Mouse (Mus musculus): Measurements from ENCODE around the gene Tbc1d10a. TPM values are rescaled to one million over a fixed set of nuclear protein-coding genes. Genes with fewer than 3 reads are reported as not detected.

Gene Tbc1d10a
- polyA plus RNA-seq, 1 experiment from 2014 or later, result 30.5 TPM

GRCm38 (mm10) chr11:4240151-4240550 lies 53.6 kb downstream of the Tbc1d10a start:
- 62% methylated on average over 7 of the region's 7 CpGs for WGBS
- no peaks in the 10 kb centered on the region for H3K4me1 ChIP-seq (replicated peaks; ENCODE audit: control insufficient read depth, insufficient read depth, low read length)
- H3K36me3 ChIP-seq (ENCODE audit: control insufficient read depth, insufficient read depth, low read length), result no peaks in the 10 kb centered on the region
- no peak overlapping the region for H3K4me2 ChIP-seq (ENCODE audit: low read depth, low read length)
- no peak overlapping the region for H3K27ac ChIP-seq (ENCODE audit: low read length)
- no peak for ATAC-seq (ENCODE audit: low read depth)
- H3K27me3 ChIP-seq (ENCODE audit: control insufficient read depth, insufficient read depth, low read depth, low read length), result no peaks in the 10 kb centered on the region
- no peak overlapping the region for H3K9ac ChIP-seq (ENCODE audit: low read length)
- no peak overlapping the region for H3K4me3 ChIP-seq (ENCODE audit: low read length)
- no peaks in the 10 kb centered on the region; the same call in 1 of the 2 replicates for H3K9me3 ChIP-seq (ENCODE audit: control insufficient read depth, low read length)

GRCm38 (mm10) chr11:4241180-4241579 lies 54.6 kb downstream of the Tbc1d10a start:
- Histone ChIP-seq H3K27ac (ENCODE audit: low read length) (no peak overlapping the region), H3K9me3 (ENCODE audit: control insufficient read depth, low read length) (no peaks in the 10 kb centered on the region; the same call in 1 of the 2 replicates), H3K4me2 (ENCODE audit: low read depth, low read length) (no peak overlapping the region), H3K4me3 (ENCODE audit: low read length) (no peak overlapping the region), H3K4me1 (replicated peaks; ENCODE audit: control insufficient read depth, insufficient read depth, low read length) (no peaks in the 10 kb centered on the region), H3K36me3 (ENCODE audit: control insufficient read depth, insufficient read depth, low read length) (no peaks in the 10 kb centered on the region), H3K27me3 (ENCODE audit: control insufficient read depth, insufficient read depth, low read depth, low read length) (no peaks in the 10 kb centered on the region; the same call in 1 of the 2 replicates), H3K9ac (ENCODE audit: low read length) (no peak overlapping the region)
- 49% methylated on average over 4 of the region's 4 CpGs for WGBS
- no peak for ATAC-seq (ENCODE audit: low read depth)

DNA sequence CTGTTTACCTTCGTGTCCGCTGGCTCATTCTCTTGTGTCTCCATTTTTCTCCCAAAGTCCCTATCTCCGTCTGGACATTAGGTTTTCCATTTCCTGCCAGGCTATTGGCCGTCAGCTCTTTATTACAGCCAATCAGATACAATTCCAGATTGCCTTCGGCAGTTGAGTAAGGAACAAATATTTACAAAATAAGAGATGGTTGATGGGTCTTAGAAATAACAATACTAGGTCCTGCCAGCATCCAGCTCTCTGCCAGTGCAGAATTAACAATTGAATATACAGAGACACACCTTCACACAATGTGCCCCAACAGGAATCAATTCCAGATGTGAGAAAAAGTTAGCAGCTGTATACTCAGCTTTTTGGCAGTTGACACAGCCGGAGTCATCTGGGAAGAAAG lies 59.5 kb downstream of the Tbc1d10a start:
- no peak overlapping the region for H3K4me3 ChIP-seq (ENCODE audit: low read length)
- no peak overlapping the region for H3K4me2 ChIP-seq (ENCODE audit: low read depth, low read length)
- no peaks in the 10 kb centered on the region for H3K4me1 ChIP-seq (replicated peaks; ENCODE audit: control insufficient read depth, insufficient read depth, low read length)
- H3K9ac ChIP-seq (ENCODE audit: low read length), result no peak overlapping the region
- no peak overlapping the region for H3K27ac ChIP-seq (ENCODE audit: low read length)
- WGBS, result 45% methylated on average over 6 of the region's 6 CpGs
- H3K27me3 ChIP-seq (ENCODE audit: control insufficient read depth, insufficient read depth, low read depth, low read length), result no peaks in the 10 kb centered on the region; the same call in 1 of the 2 replicates
- no peaks in the 10 kb centered on the region for H3K36me3 ChIP-seq (ENCODE audit: control insufficient read depth, insufficient read depth, low read length)
- ATAC-seq (ENCODE audit: low read depth), result no peak
- no peaks in the 10 kb centered on the region for H3K9me3 ChIP-seq (ENCODE audit: control insufficient read depth, low read length)

DNA sequence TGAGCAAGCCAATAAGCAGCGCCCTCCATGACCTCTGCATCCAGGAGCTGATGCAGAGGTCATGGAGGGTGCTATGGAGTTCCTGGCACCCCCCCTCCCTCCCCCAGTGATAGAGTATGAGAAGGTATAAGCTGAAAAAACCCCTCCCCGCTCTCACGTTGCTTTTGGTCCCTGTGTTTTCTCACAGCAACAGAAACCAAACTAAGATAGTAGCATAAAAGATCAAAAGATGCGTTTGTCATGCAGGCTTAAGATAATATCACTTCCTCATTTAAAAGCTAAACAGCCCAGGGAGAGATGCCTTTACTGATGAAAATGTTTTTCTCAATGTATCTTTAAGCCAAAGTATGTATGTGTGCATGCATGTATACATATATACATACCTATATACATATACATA lies 60.0 kb downstream of the Tbc1d10a start:
- no peak overlapping the region for H3K9ac ChIP-seq (ENCODE audit: low read length)
- 60% methylated on average over 4 of the region's 4 CpGs for WGBS
- no peak overlapping the region for H3K4me3 ChIP-seq (ENCODE audit: low read length)
- H3K36me3 ChIP-seq (ENCODE audit: control insufficient read depth, insufficient read depth, low read length), result no peaks in the 10 kb centered on the region
- H3K27me3 ChIP-seq (ENCODE audit: control insufficient read depth, insufficient read depth, low read depth, low read length), result no peaks in the 10 kb centered on the region; the same call in 1 of the 2 replicates
- no peak for ATAC-seq (ENCODE audit: low read depth)
- H3K4me2 ChIP-seq (ENCODE audit: low read depth, low read length), result no peak overlapping the region
- H3K27ac ChIP-seq (ENCODE audit: low read length), result no peak overlapping the region
- H3K4me1 ChIP-seq (replicated peaks; ENCODE audit: control insufficient read depth, insufficient read depth, low read length), result no peaks in the 10 kb centered on the region
- no peaks in the 10 kb centered on the region for H3K9me3 ChIP-seq (ENCODE audit: control insufficient read depth, low read length)

- H3K4me3 ChIP-seq (ENCODE audit: low read length), result no peak overlapping the region
- no peaks in the 10 kb centered on the region; the same call in 1 of the 2 replicates for H3K27me3 ChIP-seq (ENCODE audit: control insufficient read depth, insufficient read depth, low read depth, low read length)
- H3K9me3 ChIP-seq (ENCODE audit: control insufficient read depth, low read length), result no peaks in the 10 kb centered on the region
- H3K27ac ChIP-seq (ENCODE audit: low read length), result no peak overlapping the region
- ATAC-seq (ENCODE audit: low read depth), result no peak
- WGBS, result 64% methylated on average over 14 of the region's 14 CpGs
- no peak overlapping the region for H3K9ac ChIP-seq (ENCODE audit: low read length)
- H3K36me3 ChIP-seq (ENCODE audit: control insufficient read depth, insufficient read depth, low read length), result no peaks in the 10 kb centered on the region
- no peaks in the 10 kb centered on the region for H3K4me1 ChIP-seq (replicated peaks; ENCODE audit: control insufficient read depth, insufficient read depth, low read length)
- no peak overlapping the region for H3K4me2 ChIP-seq (ENCODE audit: low read depth, low read length)
Measured at GRCm38 (mm10) chr11:4247201-4247959, 60.8 kb downstream of the Tbc1d10a start.

DNA sequence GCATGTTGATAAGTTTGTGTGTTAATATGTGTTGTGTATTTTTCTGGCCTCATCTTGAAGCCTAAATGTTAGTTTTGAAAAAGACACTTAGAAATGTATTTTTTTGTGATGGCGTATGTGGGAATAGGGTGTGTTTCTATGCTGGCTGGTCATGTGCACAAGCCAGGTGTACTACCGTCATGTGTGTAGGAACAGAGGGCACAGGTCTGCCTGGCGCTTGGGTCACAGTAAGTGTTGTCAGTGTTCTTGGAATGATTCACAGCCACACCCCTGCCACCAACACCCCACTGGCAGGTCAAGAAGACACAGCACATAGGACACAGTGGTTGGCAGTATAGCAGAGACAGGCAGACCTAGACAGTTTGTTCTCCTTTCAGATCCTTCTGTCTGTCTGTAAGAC lies 62.6 kb downstream of the Tbc1d10a start:
- no peaks in the 10 kb centered on the region; the same call in 1 of the 2 replicates for H3K27me3 ChIP-seq (ENCODE audit: control insufficient read depth, insufficient read depth, low read depth, low read length)
- no peak for ATAC-seq (ENCODE audit: low read depth)
- no peak overlapping the region for H3K27ac ChIP-seq (ENCODE audit: low read length)
- no peaks in the 10 kb centered on the region for H3K36me3 ChIP-seq (ENCODE audit: control insufficient read depth, insufficient read depth, low read length)
- H3K9ac ChIP-seq (ENCODE audit: low read length), result no peak overlapping the region
- H3K4me2 ChIP-seq (ENCODE audit: low read depth, low read length), result no peak overlapping the region
- no peaks in the 10 kb centered on the region for H3K9me3 ChIP-seq (ENCODE audit: control insufficient read depth, low read length)
- H3K4me1 ChIP-seq (replicated peaks; ENCODE audit: control insufficient read depth, insufficient read depth, low read length), result no peaks in the 10 kb centered on the region
- WGBS, result 78% methylated on average over 3 of the region's 3 CpGs
- H3K4me3 ChIP-seq (ENCODE audit: low read length), result no peak overlapping the region

GRCm38 (mm10) chr11:4250290-4250689 lies 63.7 kb downstream of the Tbc1d10a start:
- no peak overlapping the region for H3K4me3 ChIP-seq (ENCODE audit: low read length)
- 60% methylated on average over 7 of the region's 7 CpGs for WGBS
- no peak overlapping the region for H3K9ac ChIP-seq (ENCODE audit: low read length)

GRCm38 (mm10) chr11:4251376-4251775 lies 64.8 kb downstream of the Tbc1d10a start:
- Histone ChIP-seq H3K4me1 (replicated peaks; ENCODE audit: control insufficient read depth, insufficient read depth, low read length) (no peaks in the 10 kb centered on the region), H3K4me3 (ENCODE audit: low read length) (no peak overlapping the region), H3K36me3 (ENCODE audit: control insufficient read depth, insufficient read depth, low read length) (no peaks in the 10 kb centered on the region), H3K4me2 (ENCODE audit: low read depth, low read length) (no peak overlapping the region), H3K27ac (ENCODE audit: low read length) (no peak overlapping the region), H3K27me3 (ENCODE audit: control insufficient read depth, insufficient read depth, low read depth, low read length) (no peaks in the 10 kb centered on the region), H3K9ac (ENCODE audit: low read length) (no peak overlapping the region), H3K9me3 (ENCODE audit: control insufficient read depth, low read length) (no peaks in the 10 kb centered on the region)
- 64% methylated on average over 3 of the region's 3 CpGs for WGBS
- ATAC-seq (ENCODE audit: low read depth), result no peak

More at GRCm38 (mm10) chr11:4250290-4250689, 63.7 kb downstream of the Tbc1d10a start:
- no peaks in the 10 kb centered on the region; the same call in 1 of the 2 replicates for H3K27me3 ChIP-seq (ENCODE audit: control insufficient read depth, insufficient read depth, low read depth, low read length)
- no peaks in the 10 kb centered on the region for H3K4me1 ChIP-seq (replicated peaks; ENCODE audit: control insufficient read depth, insufficient read depth, low read length)
- H3K36me3 ChIP-seq (ENCODE audit: control insufficient read depth, insufficient read depth, low read length), result no peaks in the 10 kb centered on the region
- no peak overlapping the region for H3K27ac ChIP-seq (ENCODE audit: low read length)
- no peak for ATAC-seq (ENCODE audit: low read depth)
- H3K9me3 ChIP-seq (ENCODE audit: control insufficient read depth, low read length), result no peaks in the 10 kb centered on the region
- H3K4me2 ChIP-seq (ENCODE audit: low read depth, low read length), result no peak overlapping the region

- Histone ChIP-seq H3K9me3 (ENCODE audit: control insufficient read depth, low read length) (no peaks in the 10 kb centered on the region), H3K4me2 (ENCODE audit: low read depth, low read length) (no peak overlapping the region), H3K36me3 (ENCODE audit: control insufficient read depth, insufficient read depth, low read length) (no peaks in the 10 kb centered on the region), H3K27me3 (ENCODE audit: control insufficient read depth, insufficient read depth, low read depth, low read length) (no peaks in the 10 kb centered on the region), H3K27ac (ENCODE audit: low read length) (no peak overlapping the region), H3K4me3 (ENCODE audit: low read length) (no peak overlapping the region), H3K9ac (ENCODE audit: low read length) (no peak overlapping the region), H3K4me1 (replicated peaks; ENCODE audit: control insufficient read depth, insufficient read depth, low read length) (no peaks in the 10 kb centered on the region)
- 71% methylated on average over 2 of the region's 2 CpGs for WGBS
- ATAC-seq (ENCODE audit: low read depth), result no peak
Measured at GRCm38 (mm10) chr11:4252886-4253285, 66.3 kb downstream of the Tbc1d10a start.

Measured in lung, embryonic 16.5 days (tissue).